Mouse (Mus musculus): ENCODE results near the gene Arhgef3. TPM values are rescaled to one million over a fixed set of nuclear protein-coding genes. Genes with fewer than 3 reads are reported as not detected.
A peak's percentile ranks its signal among the peaks of the same experiment; 100 is the strongest.

The Arhgef3 gene
- polyA plus RNA-seq, 1 experiment from 2014 or later, result 15.6 TPM

DNA sequence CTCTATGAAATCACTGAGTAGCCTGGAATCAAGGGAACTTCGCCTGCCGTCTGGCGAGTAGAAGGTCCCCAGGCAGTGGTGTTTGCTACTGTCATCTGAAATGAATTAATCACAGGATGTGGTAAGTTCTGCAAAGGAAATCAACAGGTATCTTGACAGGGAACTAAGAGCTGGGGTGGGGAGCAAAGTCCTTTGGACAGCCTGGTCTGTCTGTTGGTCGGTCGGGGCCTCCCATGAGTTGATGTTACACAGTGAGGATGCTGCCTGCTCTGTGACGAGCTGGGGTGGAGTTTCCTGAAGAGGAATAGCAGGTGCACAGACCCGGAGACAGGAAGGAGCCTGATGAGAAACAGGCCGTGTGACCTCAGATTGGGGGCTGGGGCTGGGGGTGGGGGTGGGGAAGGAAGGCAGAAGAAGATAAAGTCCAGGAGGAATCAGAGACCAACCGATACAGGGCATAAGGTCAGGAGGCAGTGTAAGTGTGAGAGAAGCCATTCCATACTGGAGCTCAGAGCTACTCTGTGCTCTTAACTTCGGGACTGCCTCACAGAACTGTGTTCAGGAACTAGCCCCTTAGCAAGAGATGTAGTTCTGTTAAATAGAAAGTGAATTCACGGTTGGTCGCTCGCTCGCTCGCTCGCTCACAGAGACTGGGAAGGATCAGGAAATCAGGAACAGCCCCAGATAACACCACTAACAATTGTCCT lies 114.9 kb downstream of the Arhgef3 start:
- DNase-seq (ENCODE audit: low spot score) (peak; percentile 61), ATAC-seq (replicated peaks; ENCODE audit: low FRiP score, low TSS enrichment, low read depth) (peak; percentile 55)
- Histone ChIP-seq H3K27ac (ENCODE audit: low read depth) (peak overlapping the region; percentile 80), H3K9me3 (ENCODE audit: control insufficient read depth, low read length) (no peaks in the 10 kb centered on the region), H3K9ac (ENCODE audit: low read length) (no peak overlapping the region), H3K4me2 (ENCODE audit: low read length) (peak overlapping the region; percentile 16; the same call in 1 of the 2 replicates), H3K4me1 (replicated peaks; ENCODE audit: control insufficient read depth, insufficient read depth, low read length) (peaks cover 23% of the 10 kb centered on the region), H3K36me3 (ENCODE audit: control insufficient read depth, insufficient read depth, low read length) (no peaks in the 10 kb centered on the region), H3K4me3 (ENCODE audit: low read depth, low read length) (no peak overlapping the region), H3K27me3 (replicated peaks; ENCODE audit: control insufficient read depth, insufficient read depth, low read length) (no peaks in the 10 kb centered on the region)
- WGBS, result 22% methylated on average over 16 of the region's 16 CpGs

DNA sequence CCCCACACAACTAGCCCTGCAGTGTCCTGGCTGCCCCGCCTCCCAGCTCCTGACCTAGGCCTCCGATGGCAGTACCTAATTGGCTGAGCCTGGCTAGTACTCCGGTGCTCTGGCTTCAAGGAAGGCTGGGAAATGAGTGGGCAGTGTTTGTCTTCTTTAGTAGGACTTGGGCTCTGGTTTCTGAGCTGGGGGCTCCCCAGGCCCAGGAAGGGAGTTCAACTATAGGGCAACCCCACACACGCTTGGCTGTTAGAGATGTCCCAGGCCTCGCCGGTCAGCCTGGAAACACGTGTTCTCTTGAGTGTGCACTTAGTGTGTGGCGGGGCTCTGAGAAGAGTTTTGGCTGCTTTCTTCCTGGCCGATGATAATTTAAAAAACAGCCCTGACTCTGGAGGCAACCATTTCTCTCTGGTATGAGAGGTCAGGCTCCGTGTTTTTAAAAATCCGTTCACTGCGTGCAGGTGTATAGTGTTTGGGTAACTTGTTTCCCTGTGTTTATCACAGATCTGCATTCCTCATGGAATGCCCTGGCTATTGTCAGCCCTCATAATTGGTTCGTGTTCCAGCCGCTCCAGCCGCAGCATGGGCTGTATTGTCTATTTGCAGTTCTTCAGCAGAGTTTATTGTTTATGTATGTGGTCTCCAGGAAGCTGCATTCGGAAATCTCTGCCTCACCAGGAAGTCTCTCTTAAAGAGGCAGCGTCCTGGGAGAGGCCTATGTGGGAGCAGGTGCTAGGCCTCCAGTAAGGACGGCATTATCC lies 115.7 kb downstream of the Arhgef3 start:
- peaks cover 22% of the 10 kb centered on the region for H3K4me1 ChIP-seq (replicated peaks; ENCODE audit: control insufficient read depth, insufficient read depth, low read length)
- H3K36me3 ChIP-seq (ENCODE audit: control insufficient read depth, insufficient read depth, low read length), result no peaks in the 10 kb centered on the region
- 12% methylated on average over 18 of the region's 18 CpGs for WGBS
- no peaks in the 10 kb centered on the region for H3K9me3 ChIP-seq (ENCODE audit: control insufficient read depth, low read length)
- 0 out of 2 replicates have a peak overlapping the region, but pooled peaks have one; percentile 10 for H3K9ac ChIP-seq (ENCODE audit: low read length)
- DNase-seq (ENCODE audit: low spot score) (peak; percentile 80), ATAC-seq (replicated peaks; ENCODE audit: low FRiP score, low TSS enrichment, low read depth) (peak; percentile 76)
- H3K4me2 ChIP-seq (ENCODE audit: low read length), result peak overlapping the region; percentile 16; the same call in 1 of the 2 replicates
- H3K4me3 ChIP-seq (ENCODE audit: low read depth, low read length), result no peak overlapping the region
- H3K27ac ChIP-seq (ENCODE audit: low read depth), result peak overlapping the region; percentile 80
- H3K27me3 ChIP-seq (replicated peaks; ENCODE audit: control insufficient read depth, insufficient read depth, low read length), result no peaks in the 10 kb centered on the region

DNA sequence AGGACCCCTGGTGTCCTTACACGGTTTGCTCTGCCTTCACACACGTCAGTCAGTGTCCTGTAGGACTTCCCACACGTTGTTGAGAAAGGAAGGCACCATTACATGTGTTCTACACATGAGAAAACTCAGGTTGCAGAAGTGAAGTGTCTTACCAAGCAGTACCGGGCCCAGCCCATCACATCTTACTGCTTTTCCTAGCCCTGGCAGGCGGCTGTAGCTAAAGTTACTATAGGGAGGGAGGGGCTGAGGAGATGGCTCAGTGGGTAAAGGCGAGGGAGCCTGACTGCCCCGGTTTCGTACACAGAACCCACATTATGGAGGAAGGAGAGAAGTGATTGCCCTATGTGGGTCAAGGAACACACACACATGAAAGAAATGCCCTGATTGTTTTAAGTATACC lies 116.8 kb downstream of the Arhgef3 start:
- Histone ChIP-seq H3K4me3 (ENCODE audit: low read depth, low read length) (no peak overlapping the region), H3K4me2 (ENCODE audit: low read length) (no peak overlapping the region), H3K4me1 (replicated peaks; ENCODE audit: control insufficient read depth, insufficient read depth, low read length) (peaks cover 22% of the 10 kb centered on the region), H3K36me3 (ENCODE audit: control insufficient read depth, insufficient read depth, low read length) (no peaks in the 10 kb centered on the region), H3K27me3 (replicated peaks; ENCODE audit: control insufficient read depth, insufficient read depth, low read length) (no peaks in the 10 kb centered on the region), H3K27ac (ENCODE audit: low read depth) (peak overlapping the region; percentile 80; the same call in 1 of the 2 replicates), H3K9ac (ENCODE audit: low read length) (no peak overlapping the region), H3K9me3 (ENCODE audit: control insufficient read depth, low read length) (no peaks in the 10 kb centered on the region)
- ATAC-seq (replicated peaks; ENCODE audit: low FRiP score, low TSS enrichment, low read depth) (no peak), DNase-seq (ENCODE audit: low spot score) (no peak)
- 74% methylated on average over 8 of the region's 8 CpGs for WGBS

DNA sequence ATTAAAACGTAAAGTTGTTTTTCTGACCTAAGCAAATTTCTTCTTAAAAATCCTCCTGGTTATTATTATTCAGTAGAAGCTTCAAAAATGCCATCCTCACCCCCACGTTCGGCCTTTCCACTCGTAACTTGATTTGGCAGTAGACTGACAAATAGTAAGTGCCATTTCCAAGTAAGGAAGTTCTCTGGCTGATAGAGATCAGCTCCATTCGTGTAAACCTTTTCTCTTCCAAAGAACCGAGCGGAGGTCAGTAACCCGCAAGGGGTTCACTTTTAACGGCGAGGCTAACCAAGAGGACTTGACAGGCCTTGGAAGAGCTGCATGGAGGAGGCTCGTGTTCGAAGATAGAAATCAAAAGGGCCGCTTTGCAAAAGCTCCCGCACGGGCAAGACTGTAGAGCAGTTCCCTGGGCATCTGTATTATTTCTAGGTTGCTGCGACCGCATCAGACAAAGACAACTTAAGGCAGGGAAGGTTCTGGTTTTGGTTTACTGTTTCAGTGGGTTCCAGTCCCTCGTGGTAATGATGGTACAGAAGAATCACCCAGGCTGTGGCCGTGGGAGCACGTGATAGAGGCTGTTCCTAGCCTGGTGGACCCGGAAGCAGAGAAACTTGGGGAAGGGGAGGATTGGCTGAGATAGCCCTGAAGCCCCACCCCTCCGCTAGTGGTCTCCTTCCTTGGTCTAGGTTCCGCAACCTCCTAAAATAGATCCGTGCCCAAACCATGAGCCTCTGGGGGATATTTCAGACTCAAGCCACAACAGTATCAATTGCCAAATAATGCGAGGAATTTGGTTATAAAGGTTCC lies 117.5 kb downstream of the Arhgef3 start:
- Histone ChIP-seq H3K27ac (ENCODE audit: low read depth) (no peak overlapping the region), H3K4me2 (ENCODE audit: low read length) (no peak overlapping the region), H3K27me3 (replicated peaks; ENCODE audit: control insufficient read depth, insufficient read depth, low read length) (no peaks in the 10 kb centered on the region), H3K36me3 (ENCODE audit: control insufficient read depth, insufficient read depth, low read length) (no peaks in the 10 kb centered on the region), H3K9me3 (ENCODE audit: control insufficient read depth, low read length) (no peaks in the 10 kb centered on the region), H3K9ac (ENCODE audit: low read length) (no peak overlapping the region), H3K4me1 (replicated peaks; ENCODE audit: control insufficient read depth, insufficient read depth, low read length) (peaks cover 23% of the 10 kb centered on the region), H3K4me3 (ENCODE audit: low read depth, low read length) (no peak overlapping the region)
- no peak for ATAC-seq (replicated peaks; ENCODE audit: low FRiP score, low TSS enrichment, low read depth)
- 72% methylated on average over 25 of the region's 25 CpGs for WGBS
- no peak for DNase-seq (ENCODE audit: low spot score)

DNA sequence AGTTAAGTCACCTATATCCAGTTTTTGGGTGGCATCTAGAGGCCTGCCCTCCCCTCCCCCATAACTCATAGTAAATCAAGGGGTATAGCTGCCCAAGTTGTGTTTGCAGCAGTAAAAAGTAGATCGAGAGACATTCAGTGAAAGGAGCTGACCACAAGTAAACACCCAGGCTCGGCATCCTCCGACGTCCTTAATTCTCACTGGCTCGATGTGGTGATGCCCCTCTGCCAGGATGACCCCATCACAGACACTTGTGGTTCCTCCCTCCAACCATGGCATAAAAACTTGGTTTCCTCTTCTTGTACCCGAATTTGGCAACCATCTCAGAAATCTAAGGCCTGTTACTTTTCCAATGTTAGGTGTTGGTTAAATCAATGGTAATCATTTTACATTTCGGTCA lies 118.4 kb downstream of the Arhgef3 start:
- no peak overlapping the region for H3K4me3 ChIP-seq (ENCODE audit: low read depth, low read length)
- no peaks in the 10 kb centered on the region for H3K27me3 ChIP-seq (replicated peaks; ENCODE audit: control insufficient read depth, insufficient read depth, low read length)
- no peak for ATAC-seq (replicated peaks; ENCODE audit: low FRiP score, low TSS enrichment, low read depth)
- no peak overlapping the region for H3K27ac ChIP-seq (ENCODE audit: low read depth)
- WGBS, result 87% methylated on average over 7 of the region's 7 CpGs
- peaks cover 32% of the 10 kb centered on the region for H3K4me1 ChIP-seq (replicated peaks; ENCODE audit: control insufficient read depth, insufficient read depth, low read length)
- H3K9me3 ChIP-seq (ENCODE audit: control insufficient read depth, low read length), result no peaks in the 10 kb centered on the region
- H3K4me2 ChIP-seq (ENCODE audit: low read length), result no peak overlapping the region
- H3K9ac ChIP-seq (ENCODE audit: low read length), result no peak overlapping the region
- no peaks in the 10 kb centered on the region for H3K36me3 ChIP-seq (ENCODE audit: control insufficient read depth, insufficient read depth, low read length)
- no peak for DNase-seq (ENCODE audit: low spot score)

DNA sequence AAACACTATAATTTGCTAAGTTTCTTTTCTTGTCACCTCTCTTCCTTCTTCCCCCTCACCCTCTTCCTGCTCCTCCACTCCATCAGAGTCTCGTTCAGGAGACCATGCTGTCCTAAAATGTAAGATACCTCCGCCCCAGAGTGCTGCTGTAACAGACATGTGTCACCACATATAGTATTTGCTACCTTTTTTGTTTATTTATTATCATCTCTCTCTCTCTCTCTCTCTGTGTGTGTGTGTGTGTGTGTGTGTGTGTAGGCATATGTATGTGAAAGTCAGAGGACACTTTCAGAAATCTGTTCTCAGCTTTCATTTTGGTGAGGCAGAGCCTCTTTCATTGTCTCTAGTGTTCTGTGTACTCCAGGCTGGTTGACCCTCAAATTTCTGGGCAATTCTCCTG lies 119.0 kb downstream of the Arhgef3 start:
- H3K4me1 ChIP-seq (replicated peaks; ENCODE audit: control insufficient read depth, insufficient read depth, low read length), result peaks cover 34% of the 10 kb centered on the region
- H3K27ac ChIP-seq (ENCODE audit: low read depth), result no peak overlapping the region
- no peaks in the 10 kb centered on the region for H3K27me3 ChIP-seq (replicated peaks; ENCODE audit: control insufficient read depth, insufficient read depth, low read length)
- no peak overlapping the region for H3K4me3 ChIP-seq (ENCODE audit: low read depth, low read length)
- H3K36me3 ChIP-seq (ENCODE audit: control insufficient read depth, insufficient read depth, low read length), result no peaks in the 10 kb centered on the region
- H3K9ac ChIP-seq (ENCODE audit: low read length), result no peak overlapping the region
- no peaks in the 10 kb centered on the region for H3K9me3 ChIP-seq (ENCODE audit: control insufficient read depth, low read length)
- no peak for DNase-seq (ENCODE audit: low spot score)
- ATAC-seq (replicated peaks; ENCODE audit: low FRiP score, low TSS enrichment, low read depth), result no peak
- H3K4me2 ChIP-seq (ENCODE audit: low read length), result no peak overlapping the region
- 87% methylated on average over 2 of the region's 2 CpGs for WGBS

DNA sequence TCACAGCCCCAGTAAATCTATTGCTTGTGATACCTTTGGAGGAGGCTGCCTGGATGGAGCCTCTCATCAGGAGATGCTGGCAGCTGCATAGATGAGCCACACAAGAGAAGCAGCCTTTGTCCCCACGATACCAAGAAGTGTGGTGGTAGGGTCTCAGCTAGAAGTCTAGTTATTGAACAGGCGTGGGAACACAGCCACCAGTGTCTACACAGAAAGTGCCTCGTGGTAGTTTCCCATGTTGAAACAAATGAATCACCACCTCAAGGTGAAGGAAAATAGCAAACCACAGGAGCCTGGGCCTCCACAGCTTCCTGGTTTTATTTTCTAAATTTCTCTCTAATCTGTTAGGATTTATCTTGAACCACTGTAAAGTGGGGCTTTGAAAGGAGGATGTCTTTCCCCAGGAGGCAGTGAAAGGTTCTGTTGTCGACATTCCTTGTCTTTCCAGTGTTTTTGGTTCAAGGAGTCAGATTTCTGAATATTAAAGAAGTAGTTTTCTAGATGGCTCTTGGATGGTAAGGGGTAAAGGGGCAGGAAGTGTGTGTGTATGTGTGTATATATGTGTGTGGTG lies 119.7 kb downstream of the Arhgef3 start:
- Histone ChIP-seq H3K4me2 (ENCODE audit: low read length) (no peak overlapping the region), H3K9ac (ENCODE audit: low read length) (no peak overlapping the region), H3K4me1 (replicated peaks; ENCODE audit: control insufficient read depth, insufficient read depth, low read length) (peaks cover 37% of the 10 kb centered on the region), H3K36me3 (ENCODE audit: control insufficient read depth, insufficient read depth, low read length) (no peaks in the 10 kb centered on the region), H3K9me3 (ENCODE audit: control insufficient read depth, low read length) (no peaks in the 10 kb centered on the region), H3K4me3 (ENCODE audit: low read depth, low read length) (no peak overlapping the region), H3K27me3 (replicated peaks; ENCODE audit: control insufficient read depth, insufficient read depth, low read length) (no peaks in the 10 kb centered on the region), H3K27ac (ENCODE audit: low read depth) (no peak overlapping the region)
- DNase-seq (ENCODE audit: low spot score), result no peak
- no peak for ATAC-seq (replicated peaks; ENCODE audit: low FRiP score, low TSS enrichment, low read depth)
- WGBS, result 68% methylated on average over 4 of the region's 4 CpGs

DNA sequence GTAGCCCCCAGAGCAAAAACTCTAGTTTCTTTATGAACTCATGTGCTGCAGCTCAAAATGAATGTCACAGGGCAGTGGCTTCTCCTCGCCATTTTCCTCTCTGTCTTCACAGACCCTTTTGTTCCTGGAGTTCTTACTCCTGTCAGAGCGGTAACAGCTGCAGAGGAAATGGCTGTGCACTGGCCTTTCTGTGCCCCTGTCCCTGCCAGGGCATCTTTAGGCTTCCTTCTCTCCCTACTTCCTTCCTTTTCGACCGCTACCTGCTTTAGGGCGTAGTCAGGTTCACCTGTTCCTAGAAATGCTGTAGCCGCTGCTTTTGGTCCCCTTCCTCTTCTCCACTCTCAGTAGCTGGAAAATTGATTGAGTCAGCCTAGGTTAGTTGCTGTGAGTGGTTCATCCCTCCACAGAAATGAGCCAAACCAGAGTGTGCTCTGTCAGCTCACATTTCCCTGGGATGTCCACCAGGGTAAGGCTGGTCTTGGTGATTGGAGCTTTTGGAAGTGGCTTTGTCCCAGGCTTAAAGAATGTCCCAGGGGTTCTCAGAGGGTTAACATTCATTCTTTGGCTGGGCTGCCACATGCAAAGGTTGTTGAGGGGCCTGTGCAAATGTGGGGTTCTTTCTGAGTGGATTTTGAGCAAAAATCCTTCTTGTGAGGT lies 121.3 kb downstream of the Arhgef3 start:
- Histone ChIP-seq H3K4me1 (replicated peaks; ENCODE audit: control insufficient read depth, insufficient read depth, low read length) (peaks cover 20% of the 10 kb centered on the region), H3K27me3 (replicated peaks; ENCODE audit: control insufficient read depth, insufficient read depth, low read length) (no peaks in the 10 kb centered on the region), H3K9me3 (ENCODE audit: control insufficient read depth, low read length) (no peaks in the 10 kb centered on the region), H3K36me3 (ENCODE audit: control insufficient read depth, insufficient read depth, low read length) (no peaks in the 10 kb centered on the region), H3K4me2 (ENCODE audit: low read length) (no peak overlapping the region), H3K9ac (ENCODE audit: low read length) (no peak overlapping the region), H3K4me3 (ENCODE audit: low read depth, low read length) (no peak overlapping the region), H3K27ac (ENCODE audit: low read depth) (no peak overlapping the region)
- DNase-seq (ENCODE audit: low spot score) (no peak), ATAC-seq (replicated peaks; ENCODE audit: low FRiP score, low TSS enrichment, low read depth) (no peak)
- 71% methylated on average over 6 of the region's 6 CpGs for WGBS

Data from intestine, embryonic 14.5 days (tissue).